Mouse (Mus musculus): ENCODE data around the gene Upf2. TPM values are rescaled to one million over a fixed set of nuclear protein-coding genes. Genes with fewer than 3 reads are reported as not detected.

The Upf2 gene
- polyA plus RNA-seq (2015; fragmentation: Nextera tagmentation; extraction: Ambion mirVana): 7.3 and 8.0 TPM in 2 replicates

GRCm38 (mm10) chr2:5950766-5951595, at the start of gene Upf2:
TSS of gene Upf2 (plus strand) at chr2:5951469.
- WGBS: under 1% methylated on average over 49 of the region's 54 CpGs
- no peaks in the 10 kb centered on the region for H3K9me3 ChIP-seq (replicated peaks; ENCODE audit: low read length)
- peak within 1 kb of the TSS; percentile 90 for H3K4me2 ChIP-seq (ENCODE audit: low read length)
- DNase-seq (ENCODE audit: low spot score): peak; percentile 99
- H3K9ac ChIP-seq (ENCODE audit: low read depth, low read length): peak within 1 kb of the TSS; percentile 96
- H3K4me1 ChIP-seq (replicated peaks; ENCODE audit: insufficient read depth, low read length): peaks cover 3% of the 10 kb centered on the region; the same call in 1 of the 2 replicates
- H3K36me3 ChIP-seq (ENCODE audit: insufficient read depth, low read length): no peaks in the 10 kb centered on the region
- no peaks in the 10 kb centered on the region for H3K27me3 ChIP-seq (ENCODE audit: insufficient read depth, low read length)
- no peak for TF ChIP-seq CTCF (IDR thresholded peaks at IDR 0.05; ENCODE audit: low read depth)
- H3K4me3 ChIP-seq (replicated peaks; ENCODE audit: low read depth, low read length): peak within 1 kb of the TSS; percentile 98
- peak; percentile 97 for ATAC-seq (replicated peaks; ENCODE audit: low FRiP score, low read depth)
- peak within 1 kb of the TSS; percentile 96 for H3K27ac ChIP-seq

DNA sequence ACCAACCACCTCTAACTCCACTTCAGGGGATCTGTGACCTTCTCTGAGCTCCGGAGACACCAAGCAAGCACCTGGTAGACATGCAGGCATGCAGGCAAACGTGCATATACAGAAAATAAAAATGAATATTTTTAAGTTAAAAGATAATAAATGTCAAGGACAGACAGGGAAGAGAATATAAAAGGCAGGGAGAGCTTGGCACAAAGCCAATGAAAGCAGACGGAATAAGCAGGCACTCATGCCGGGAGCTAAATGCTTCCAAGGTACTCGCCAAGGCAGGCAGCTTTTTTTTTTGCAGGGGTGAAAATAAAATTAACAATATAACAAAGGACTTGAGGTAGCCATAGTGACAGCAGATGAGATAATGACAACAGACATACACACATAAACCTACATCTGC, 45.2 kb upstream of the Upf2 start:
- Histone ChIP-seq H3K9me3 (replicated peaks; ENCODE audit: low read length) (no peaks in the 10 kb centered on the region), H3K36me3 (ENCODE audit: insufficient read depth, low read length) (no peaks in the 10 kb centered on the region), H3K4me2 (ENCODE audit: low read length) (no peak overlapping the region), H3K4me1 (replicated peaks; ENCODE audit: insufficient read depth, low read length) (no peaks in the 10 kb centered on the region), H3K27ac (no peak overlapping the region), H3K4me3 (replicated peaks; ENCODE audit: low read depth, low read length) (no peak overlapping the region), H3K9ac (ENCODE audit: low read depth, low read length) (no peak overlapping the region), H3K27me3 (ENCODE audit: insufficient read depth, low read length) (no peaks in the 10 kb centered on the region)
- DNase-seq (ENCODE audit: low spot score): no peak
- 31% methylated on average over 5 of the region's 5 CpGs for WGBS
- no peak for TF ChIP-seq CTCF (IDR thresholded peaks at IDR 0.05; ENCODE audit: low read depth)
- ATAC-seq (replicated peaks; ENCODE audit: low FRiP score, low read depth): no peak

DNA sequence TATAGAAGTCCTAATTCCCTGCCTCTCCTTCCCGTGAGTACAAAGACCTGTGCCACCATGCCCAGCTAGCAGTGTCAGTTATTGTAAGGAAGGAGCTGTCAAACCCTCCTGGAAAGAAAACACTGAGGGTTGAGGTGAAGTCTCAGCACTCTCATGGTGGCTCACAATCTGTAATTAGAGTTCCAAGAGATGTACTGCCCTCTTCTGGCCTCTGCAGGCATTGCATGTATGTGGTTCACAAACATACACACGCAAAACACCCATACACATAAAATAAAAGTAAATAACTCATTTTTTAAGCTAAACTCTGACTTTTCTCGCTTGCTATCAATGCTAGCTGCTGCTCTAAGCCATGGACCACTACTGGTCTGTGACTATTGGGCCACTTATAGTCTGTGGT, 44.6 kb upstream of the Upf2 start:
- no peak overlapping the region for H3K4me3 ChIP-seq (replicated peaks; ENCODE audit: low read depth, low read length)
- no peaks in the 10 kb centered on the region for H3K9me3 ChIP-seq (replicated peaks; ENCODE audit: low read length)
- WGBS: 60% methylated on average over 3 of the region's 3 CpGs
- H3K9ac ChIP-seq (ENCODE audit: low read depth, low read length): no peak overlapping the region
- no peaks in the 10 kb centered on the region for H3K4me1 ChIP-seq (replicated peaks; ENCODE audit: insufficient read depth, low read length)
- DNase-seq (ENCODE audit: low spot score): no peak
- no peaks in the 10 kb centered on the region for H3K36me3 ChIP-seq (ENCODE audit: insufficient read depth, low read length)
- H3K27ac ChIP-seq: no peak overlapping the region
- H3K27me3 ChIP-seq (ENCODE audit: insufficient read depth, low read length): no peaks in the 10 kb centered on the region
- TF ChIP-seq CTCF (IDR thresholded peaks at IDR 0.05; ENCODE audit: low read depth): peak; percentile 76
- no peak for ATAC-seq (replicated peaks; ENCODE audit: low FRiP score, low read depth)
- no peak overlapping the region for H3K4me2 ChIP-seq (ENCODE audit: low read length)

DNA sequence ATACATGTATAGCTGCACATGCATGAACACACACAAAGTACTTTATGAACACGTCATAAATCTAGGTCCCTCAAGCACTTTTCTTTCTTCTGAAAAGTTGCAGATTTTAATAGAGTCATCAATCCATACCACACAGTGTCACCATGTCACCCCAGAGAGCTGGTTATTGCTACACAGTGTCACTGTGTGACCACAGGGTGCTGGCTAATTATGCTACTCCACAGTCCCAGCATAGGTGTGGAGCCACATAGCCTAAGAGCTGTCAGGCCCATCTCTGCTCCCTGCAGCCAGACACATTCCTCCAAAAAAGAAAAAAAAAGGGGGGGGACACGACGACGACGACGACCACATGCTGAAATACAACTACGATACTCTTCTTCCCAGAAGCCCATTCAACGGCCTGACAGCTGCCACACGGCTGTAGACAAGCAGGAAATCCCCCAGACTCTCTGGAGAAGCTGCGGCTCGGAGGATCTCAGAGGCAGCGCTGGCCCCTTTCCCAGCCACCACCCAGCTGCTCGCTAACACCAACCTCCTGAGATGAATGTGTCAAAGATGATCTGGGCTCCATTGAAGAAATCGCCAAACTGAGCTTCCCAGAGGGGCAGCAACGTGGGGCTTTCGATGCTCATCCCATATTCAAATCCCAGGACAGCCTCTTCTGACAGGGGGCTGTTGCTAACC, 39.8 kb upstream of the Upf2 start:
- no peak for DNase-seq (ENCODE audit: low spot score)
- H3K4me2 ChIP-seq (ENCODE audit: low read length): no peak overlapping the region

DNA sequence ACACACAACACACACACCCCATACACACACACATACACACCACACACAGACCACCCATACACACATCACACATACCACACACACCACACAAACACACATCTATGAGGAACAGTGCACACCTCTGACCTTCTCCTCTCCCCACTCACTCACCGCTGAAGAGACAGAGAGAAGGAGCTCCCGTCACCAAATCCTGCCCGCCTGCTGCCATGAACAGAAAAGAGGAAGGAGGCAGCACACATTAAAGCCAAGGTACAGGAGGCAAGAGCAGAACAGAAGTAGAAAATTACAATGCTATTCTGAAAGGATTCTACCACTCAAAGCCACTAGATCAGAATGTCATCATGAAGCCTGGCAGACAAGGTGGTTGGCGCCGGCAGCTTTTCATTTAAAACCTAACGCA, 28.4 kb upstream of the Upf2 start:
- 96% methylated on average over 6 of the region's 6 CpGs for WGBS
- Histone ChIP-seq H3K27ac (no peak overlapping the region), H3K9me3 (replicated peaks; ENCODE audit: low read length) (no peaks in the 10 kb centered on the region), H3K4me2 (ENCODE audit: low read length) (no peak overlapping the region), H3K27me3 (ENCODE audit: insufficient read depth, low read length) (no peaks in the 10 kb centered on the region), H3K36me3 (ENCODE audit: insufficient read depth, low read length) (0 out of 2 replicates have a peak, but pooled peaks cover 3% of the 10 kb centered on the region), H3K4me3 (replicated peaks; ENCODE audit: low read depth, low read length) (no peak overlapping the region), H3K9ac (ENCODE audit: low read depth, low read length) (no peak overlapping the region), H3K4me1 (replicated peaks; ENCODE audit: insufficient read depth, low read length) (no peaks in the 10 kb centered on the region)
- DNase-seq (ENCODE audit: low spot score) (no peak), ATAC-seq (replicated peaks; ENCODE audit: low FRiP score, low read depth) (no peak)
- no peak for TF ChIP-seq CTCF (IDR thresholded peaks at IDR 0.05; ENCODE audit: low read depth)

More for the DNA sequence above, 39.8 kb upstream of the Upf2 start:
- H3K36me3 ChIP-seq (ENCODE audit: insufficient read depth, low read length): 0 out of 2 replicates have a peak, but pooled peaks cover 4% of the 10 kb centered on the region
- H3K4me3 ChIP-seq (replicated peaks; ENCODE audit: low read depth, low read length): no peak overlapping the region
- H3K9me3 ChIP-seq (replicated peaks; ENCODE audit: low read length): no peaks in the 10 kb centered on the region
- H3K27me3 ChIP-seq (ENCODE audit: insufficient read depth, low read length): no peaks in the 10 kb centered on the region
- TF ChIP-seq CTCF (IDR thresholded peaks at IDR 0.05; ENCODE audit: low read depth): no peak
- ATAC-seq (replicated peaks; ENCODE audit: low FRiP score, low read depth): no peak
- no peak overlapping the region for H3K9ac ChIP-seq (ENCODE audit: low read depth, low read length)
- WGBS: 67% methylated on average over 16 of the region's 16 CpGs
- H3K4me1 ChIP-seq (replicated peaks; ENCODE audit: insufficient read depth, low read length): no peaks in the 10 kb centered on the region
- no peak overlapping the region for H3K27ac ChIP-seq

- H3K4me1 ChIP-seq (replicated peaks; ENCODE audit: insufficient read depth, low read length): no peaks in the 10 kb centered on the region
- ATAC-seq (replicated peaks; ENCODE audit: low FRiP score, low read depth): no peak
- 77% methylated on average over 9 of the region's 9 CpGs for WGBS
- H3K27ac ChIP-seq: no peak overlapping the region
- no peak overlapping the region for H3K4me3 ChIP-seq (replicated peaks; ENCODE audit: low read depth, low read length)
- no peak overlapping the region for H3K4me2 ChIP-seq (ENCODE audit: low read length)
- no peak for DNase-seq (ENCODE audit: low spot score)
- H3K9me3 ChIP-seq (replicated peaks; ENCODE audit: low read length): no peaks in the 10 kb centered on the region
- no peak for TF ChIP-seq CTCF (IDR thresholded peaks at IDR 0.05; ENCODE audit: low read depth)
- no peaks in the 10 kb centered on the region for H3K27me3 ChIP-seq (ENCODE audit: insufficient read depth, low read length)
- no peak overlapping the region for H3K9ac ChIP-seq (ENCODE audit: low read depth, low read length)
- 0 out of 2 replicates have a peak, but pooled peaks cover 3% of the 10 kb centered on the region for H3K36me3 ChIP-seq (ENCODE audit: insufficient read depth, low read length)
Observed at GRCm38 (mm10) chr2:5923786-5924185, 27.5 kb upstream of the Upf2 start.

Data from kidney, postnatal 0 days (tissue).